Mouse (Mus musculus) liver, embryonic 12.5 days (tissue): ENCODE measurements at regions not wholly inside any gene's neighbourhood (a gene's known extent, or its start where the extent isn't known, plus 50 kb on each side); places are given as distances from the start of the nearest gene placed in this dataset.

ENCODE experiments used
- ATAC-seq: fragments of 200-750 bp; cut with Nextera tagmentation; 2 replicates; pipeline ENCODE4 v1.8.0; 2017; ENCODE audit warnings: moderate number of reproducible peaks, mild to moderate bottlenecking, moderate library complexity
- H3K27ac ChIP-seq: fragments of 300-500 bp; sonication (generic); 2 replicates; pipeline ENCODE4 v1.5.1; 2016; ENCODE audit warnings: mild to moderate bottlenecking
- H3K27me3 ChIP-seq: fragments of 300-500 bp; sonication (generic); replicated peaks from 2 replicates; pipeline ENCODE4 v1.6.1; 2016; ENCODE audit warnings: mild to moderate bottlenecking, moderate library complexity
- H3K36me3 ChIP-seq: fragments of 300-500 bp; sonication (generic); 2 replicates; pipeline ENCODE4 v1.6.1; 2016; ENCODE audit warnings: mild to moderate bottlenecking, moderate library complexity
- H3K4me1 ChIP-seq: fragments of 300-500 bp; sonication (generic); 2 replicates; pipeline ENCODE4 v1.6.1; 2016
- H3K4me2 ChIP-seq: fragments of 300-500 bp; sonication (generic); 2 replicates; pipeline ENCODE4 v1.6.1; 2016; ENCODE audit warnings: mild to moderate bottlenecking, moderate library complexity
- H3K4me3 ChIP-seq: fragments of 300-500 bp; sonication (generic); 2 replicates; pipeline ENCODE4 v1.5.1; 2016; ENCODE audit warnings: mild to moderate bottlenecking, moderate library complexity
- H3K9ac ChIP-seq: fragments of 300-500 bp; sonication (generic); 2 replicates; pipeline ENCODE4 v1.6.1; 2016; ENCODE audit warnings: mild to moderate bottlenecking, moderate library complexity
- H3K9me3 ChIP-seq: fragments of 300-500 bp; sonication (generic); replicated peaks from 2 replicates; pipeline ENCODE4 v1.6.1; 2016; ENCODE audit warnings: mild to moderate bottlenecking, moderate library complexity
- WGBS: fragments of 180-500 bp; shearing (Covaris S2); methylation state at CpG from one replicate; pipeline ENCODE4 v1.1.7; 2016; ENCODE audit not compliant: insufficient replicate concordance; 5-methylcytosine and 5-hydroxymethylcytosine counted together

GRCm38 (mm10) chr10:19161149-19161548 is 145.7 kb upstream of the Tnfaip3 start:
- Histone ChIP-seq H3K4me1 (no peaks in the 10 kb centered on the region), H3K36me3 (no peaks in the 10 kb centered on the region), H3K9ac (no peak overlapping the region), H3K27me3 (no peaks in the 10 kb centered on the region), H3K9me3 (no peaks in the 10 kb centered on the region), H3K4me2 (no peak overlapping the region), H3K27ac (no peak overlapping the region), H3K4me3 (no peak overlapping the region)
- no peak for ATAC-seq

GRCm38 (mm10) chr10:19154041-19154440 is 138.6 kb upstream of the Tnfaip3 start:
- no peak overlapping the region for H3K9ac ChIP-seq
- no peak for ATAC-seq
- H3K36me3 ChIP-seq, result no peaks in the 10 kb centered on the region
- no peak overlapping the region for H3K4me2 ChIP-seq
- no peaks in the 10 kb centered on the region for H3K9me3 ChIP-seq
- H3K4me1 ChIP-seq, result no peaks in the 10 kb centered on the region
- H3K27me3 ChIP-seq, result no peaks in the 10 kb centered on the region
- no peak overlapping the region for H3K4me3 ChIP-seq
- H3K27ac ChIP-seq, result no peak overlapping the region

GRCm38 (mm10) chr10:19152773-19153172 is 137.3 kb upstream of the Tnfaip3 start:
- no peak overlapping the region for H3K4me2 ChIP-seq
- no peak for ATAC-seq
- H3K9ac ChIP-seq, result no peak overlapping the region
- no peak overlapping the region for H3K27ac ChIP-seq
- no peaks in the 10 kb centered on the region for H3K4me1 ChIP-seq
- 80% methylated on average over 5 of the region's 5 CpGs for WGBS
- H3K27me3 ChIP-seq, result no peaks in the 10 kb centered on the region
- H3K36me3 ChIP-seq, result no peaks in the 10 kb centered on the region
- no peak overlapping the region for H3K4me3 ChIP-seq
- H3K9me3 ChIP-seq, result no peaks in the 10 kb centered on the region

- Histone ChIP-seq H3K9me3 (no peaks in the 10 kb centered on the region), H3K4me1 (no peaks in the 10 kb centered on the region), H3K4me2 (no peak overlapping the region), H3K4me3 (no peak overlapping the region), H3K27me3 (no peaks in the 10 kb centered on the region), H3K27ac (no peak overlapping the region), H3K36me3 (no peaks in the 10 kb centered on the region), H3K9ac (no peak overlapping the region)
- no peak for ATAC-seq
- WGBS, result 64% methylated on average over 1 of the region's 1 CpGs
These were observed 135.3 kb upstream of the Tnfaip3 start for GRCm38 (mm10) chr10:19150766-19151165.

GRCm38 (mm10) chr10:19150005-19150404 is 134.5 kb upstream of the Tnfaip3 start:
- Histone ChIP-seq H3K9me3 (no peaks in the 10 kb centered on the region), H3K36me3 (no peaks in the 10 kb centered on the region), H3K4me3 (no peak overlapping the region), H3K4me1 (no peaks in the 10 kb centered on the region), H3K27me3 (no peaks in the 10 kb centered on the region), H3K9ac (no peak overlapping the region), H3K4me2 (no peak overlapping the region), H3K27ac (no peak overlapping the region)
- WGBS, result 63% methylated on average over 3 of the region's 3 CpGs
- no peak for ATAC-seq

- WGBS, result 55% methylated on average over 4 of the region's 4 CpGs
- H3K27ac ChIP-seq, result no peak overlapping the region
These were observed 133.9 kb upstream of the Tnfaip3 start for GRCm38 (mm10) chr10:19149196-19149869.

DNA sequence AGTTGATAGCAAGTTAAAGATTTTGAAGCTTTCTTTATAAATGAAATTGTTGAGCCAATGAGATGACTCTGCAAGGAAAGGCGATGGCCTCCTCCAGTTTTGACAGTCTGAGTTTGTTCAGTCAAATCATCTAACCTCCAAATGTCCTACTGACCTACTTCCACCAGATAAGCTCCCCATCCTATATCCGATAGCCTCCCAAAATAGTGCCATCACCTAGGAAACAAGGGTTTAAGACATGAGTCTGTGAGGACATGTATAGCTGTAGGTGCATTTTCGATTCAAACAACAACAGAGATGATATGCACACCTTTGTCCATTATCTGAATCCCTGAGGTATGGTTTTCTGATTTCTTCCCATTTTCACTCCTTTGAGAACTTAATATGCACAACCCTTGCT is 126.0 kb upstream of the Tnfaip3 start:
- no peaks in the 10 kb centered on the region for H3K36me3 ChIP-seq
- no peaks in the 10 kb centered on the region for H3K4me1 ChIP-seq
- WGBS, result 60% methylated on average over 3 of the region's 3 CpGs
- no peaks in the 10 kb centered on the region for H3K27me3 ChIP-seq
- ATAC-seq, result no peak
- H3K4me3 ChIP-seq, result no peak overlapping the region
- H3K27ac ChIP-seq, result no peak overlapping the region
- no peak overlapping the region for H3K4me2 ChIP-seq
- no peaks in the 10 kb centered on the region for H3K9me3 ChIP-seq
- no peak overlapping the region for H3K9ac ChIP-seq

More at GRCm38 (mm10) chr10:19149196-19149869, 133.9 kb upstream of the Tnfaip3 start:
- no peak overlapping the region for H3K4me3 ChIP-seq
- no peaks in the 10 kb centered on the region for H3K4me1 ChIP-seq
- no peaks in the 10 kb centered on the region for H3K36me3 ChIP-seq
- H3K4me2 ChIP-seq, result no peak overlapping the region
- ATAC-seq, result no peak
- no peak overlapping the region for H3K9ac ChIP-seq
- H3K27me3 ChIP-seq, result no peaks in the 10 kb centered on the region
- H3K9me3 ChIP-seq, result no peaks in the 10 kb centered on the region

- 58% methylated on average over 5 of the region's 5 CpGs for WGBS
- Histone ChIP-seq H3K4me2 (no peak overlapping the region), H3K9me3 (no peaks in the 10 kb centered on the region), H3K4me1 (no peaks in the 10 kb centered on the region), H3K9ac (no peak overlapping the region), H3K36me3 (no peaks in the 10 kb centered on the region), H3K27ac (no peak overlapping the region), H3K4me3 (no peak overlapping the region), H3K27me3 (no peaks in the 10 kb centered on the region)
- ATAC-seq, result no peak
These were observed 125.2 kb upstream of the Tnfaip3 start for GRCm38 (mm10) chr10:19140628-19141027.

- Histone ChIP-seq H3K27ac (no peak overlapping the region), H3K9me3 (no peaks in the 10 kb centered on the region), H3K4me2 (no peak overlapping the region), H3K27me3 (no peaks in the 10 kb centered on the region), H3K4me1 (no peaks in the 10 kb centered on the region), H3K4me3 (no peak overlapping the region), H3K36me3 (no peaks in the 10 kb centered on the region), H3K9ac (no peak overlapping the region)
- ATAC-seq, result no peak
- 54% methylated on average over 2 of the region's 2 CpGs for WGBS
These were observed 123.8 kb upstream of the Tnfaip3 start for GRCm38 (mm10) chr10:19139234-19139633.

GRCm38 (mm10) chr10:19138258-19138657 is 122.8 kb upstream of the Tnfaip3 start:
- Histone ChIP-seq H3K4me3 (no peak overlapping the region), H3K4me2 (no peak overlapping the region), H3K36me3 (no peaks in the 10 kb centered on the region), H3K27me3 (no peaks in the 10 kb centered on the region), H3K4me1 (no peaks in the 10 kb centered on the region), H3K9ac (no peak overlapping the region), H3K27ac (no peak overlapping the region), H3K9me3 (no peaks in the 10 kb centered on the region)
- WGBS, result 67% methylated on average over 1 of the region's 1 CpGs
- ATAC-seq, result no peak

DNA sequence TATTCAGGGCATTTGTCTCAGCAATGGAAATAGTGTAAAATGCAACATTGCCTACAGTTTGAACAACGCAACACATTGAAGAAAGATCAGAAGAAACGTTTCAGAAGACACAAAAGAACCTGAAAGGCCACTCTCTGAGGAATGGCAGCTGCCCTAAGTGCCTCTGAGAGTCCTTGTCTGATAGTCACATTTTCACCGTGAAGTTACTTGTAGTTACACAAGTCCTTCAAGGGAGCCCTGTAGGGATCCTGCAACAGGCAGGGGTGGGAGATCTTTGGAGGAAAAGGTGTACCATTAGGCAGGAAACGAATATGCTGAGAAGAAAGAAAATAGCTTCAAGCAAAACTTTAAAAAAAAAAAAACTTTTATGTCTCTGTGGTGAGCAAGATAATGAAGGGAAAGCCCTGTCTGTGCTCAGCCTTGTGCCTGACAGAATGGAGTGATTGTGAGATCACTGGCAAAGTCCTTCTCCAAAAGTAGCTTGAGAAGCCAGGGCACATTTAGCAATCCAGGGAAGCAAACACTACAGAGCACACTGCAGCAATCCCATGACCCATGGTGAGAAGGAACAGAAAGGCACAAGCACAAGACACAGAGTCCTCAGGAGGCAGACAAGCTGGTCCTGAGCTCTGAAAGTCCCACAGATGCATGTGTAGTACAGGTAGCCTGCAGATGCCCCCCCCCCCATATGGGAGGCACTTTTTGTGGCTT is 112.3 kb upstream of the Tnfaip3 start:
- Histone ChIP-seq H3K27me3 (no peaks in the 10 kb centered on the region), H3K9ac (no peak overlapping the region), H3K4me3 (no peak overlapping the region), H3K4me2 (no peak overlapping the region), H3K27ac (no peak overlapping the region), H3K36me3 (no peaks in the 10 kb centered on the region), H3K9me3 (no peaks in the 10 kb centered on the region), H3K4me1 (no peaks in the 10 kb centered on the region)
- ATAC-seq, result no peak
- 56% methylated on average over 4 of the region's 4 CpGs for WGBS

GRCm38 (mm10) chr10:19126922-19127321 is 111.5 kb upstream of the Tnfaip3 start:
- H3K27me3 ChIP-seq, result no peaks in the 10 kb centered on the region
- no peaks in the 10 kb centered on the region for H3K4me1 ChIP-seq
- H3K36me3 ChIP-seq, result no peaks in the 10 kb centered on the region
- no peak for ATAC-seq
- H3K4me3 ChIP-seq, result no peak overlapping the region
- no peak overlapping the region for H3K4me2 ChIP-seq
- no peak overlapping the region for H3K9ac ChIP-seq
- H3K27ac ChIP-seq, result no peak overlapping the region
- H3K9me3 ChIP-seq, result no peaks in the 10 kb centered on the region
- WGBS, result 57% methylated on average over 2 of the region's 2 CpGs

GRCm38 (mm10) chr10:19126438-19126837 is 111.0 kb upstream of the Tnfaip3 start:
- Histone ChIP-seq H3K4me1 (no peaks in the 10 kb centered on the region), H3K36me3 (no peaks in the 10 kb centered on the region), H3K27me3 (no peaks in the 10 kb centered on the region), H3K4me2 (no peak overlapping the region), H3K9ac (no peak overlapping the region), H3K27ac (no peak overlapping the region), H3K4me3 (no peak overlapping the region), H3K9me3 (no peaks in the 10 kb centered on the region)
- no peak for ATAC-seq
- 55% methylated on average over 4 of the region's 4 CpGs for WGBS
